Mouse (Mus musculus) G1E (cell line): ENCODE results near the gene Ahnak2. TPM values are rescaled to one million over a fixed set of nuclear protein-coding genes. Genes with fewer than 3 reads are reported as not detected.

Experiments
- ATAC-seq: 2 replicates; pipeline ENCODE4 v1.8.0; 2016; ENCODE audit warnings: mild to moderate bottlenecking; ENCODE audit not compliant: insufficient number of reproducible peaks, poor library complexity, low FRiP score, severe bottlenecking; ENCODE audit errors: extremely low read depth
- DNase-seq: peaks from one replicate; pipeline ENCODE4 v3.0.0; 2012; ENCODE audit warnings: low spot score
- H3K27me3 ChIP-seq: 2 replicates; pipeline ENCODE4 v1.6.1; 2012; ENCODE audit warnings: mild to moderate bottlenecking, low read length, inconsistent platforms; ENCODE audit not compliant: insufficient read depth
- H3K36me3 ChIP-seq: replicated peaks from 2 replicates; pipeline ENCODE3; 2012; ENCODE audit warnings: mild to moderate bottlenecking, inconsistent platforms
- H3K4me1 ChIP-seq: 2 replicates; pipeline ENCODE4 v1.6.1; 2012; ENCODE audit warnings: low read depth, low read length, inconsistent platforms, mixed read lengths; ENCODE audit not compliant: insufficient read depth
- H3K4me3 ChIP-seq: 2 replicates; pipeline ENCODE4 v1.5.1; 2012; ENCODE audit warnings: low read depth, mild to moderate bottlenecking, inconsistent platforms, low read length, moderate library complexity, mixed read lengths
- H3K9me3 ChIP-seq: replicated peaks from 2 replicates; pipeline ENCODE4 v1.6.1; 2012; ENCODE audit warnings: inconsistent platforms
- CTCF ChIP-seq: IDR thresholded peaks from 2 replicates; pipeline ENCODE4 v1.5.1; 2012; ENCODE audit warnings: low read depth, low read length, inconsistent platforms, mixed read lengths
- GATA1 ChIP-seq: IDR thresholded peaks from 2 replicates; pipeline ENCODE4 v1.6.1; 2012; ENCODE audit warnings: borderline replicate concordance, low read length, inconsistent platforms, mixed read lengths
- GATA2 ChIP-seq: IDR thresholded peaks from 2 replicates; pipeline ENCODE4 v1.6.1; 2012; ENCODE audit warnings: low read depth, low read length, inconsistent platforms, borderline replicate concordance
- POLR2AphosphoS5 ChIP-seq: IDR thresholded peaks from 2 replicates; pipeline ENCODE4 v1.6.1; 2012; ENCODE audit warnings: low read depth, low read length, inconsistent platforms; ENCODE audit not compliant: insufficient replicate concordance
- TAL1 ChIP-seq: conservative IDR thresholded peaks from 2 replicates; pipeline ENCODE4 v1.6.1; 2012; ENCODE audit warnings: low read depth, low read length, inconsistent platforms, mixed read lengths
- polyA plus RNA-seq: library from polyadenylated mRNA; stranded (reverse); fragments of >175 nt; gene quantifications from 2 replicates; pipeline ENCODE4 v1.2.3, GENCODE M21; 2012
- total RNA-seq, 2 experiments: library from RNA; stranded (forward) in 1 of 2; stranded (reverse) in 1 of 2; fragments of 200-1000 nt in 1 of 2; fragments of >200 nt in 1 of 2; fragmentation: Nextera tagmentation in 1 of 2; gene quantifications; 2 replicates each; pipeline ENCODE4 v1.2.3; 2014 to 2017

The Ahnak2 gene
- total and polyA plus RNA-seq, 3 experiments: 0.02 to 0.22 TPM; not detected in 1

GRCm38 (mm10) chr12:112745716-112746115 is 56.7 kb downstream of the Ahnak2 start:
- no peaks in the 10 kb centered on the region for H3K9me3 ChIP-seq
- peaks cover 36% of the 10 kb centered on the region for H3K27me3 ChIP-seq
- H3K4me3 ChIP-seq: no peak overlapping the region
- no peak for TF ChIP-seq TAL1
- no peak for TF ChIP-seq GATA1
- no peak for TF ChIP-seq GATA2
- TF ChIP-seq CTCF: no peak
- no peak for TF ChIP-seq POLR2AphosphoS5
- DNase-seq (no peak), ATAC-seq (no peak)
- H3K4me1 ChIP-seq: peaks cover 6% of the 10 kb centered on the region
- no peaks in the 10 kb centered on the region for H3K36me3 ChIP-seq

- H3K9me3 ChIP-seq: no peaks in the 10 kb centered on the region
- peaks cover 6% of the 10 kb centered on the region for H3K4me1 ChIP-seq
- no peak overlapping the region for H3K4me3 ChIP-seq
- H3K27me3 ChIP-seq: peaks cover 36% of the 10 kb centered on the region
- no peaks in the 10 kb centered on the region for H3K36me3 ChIP-seq
- ATAC-seq: no peak
- DNase-seq: no peak
- TF ChIP-seq TAL1: no peak
- TF ChIP-seq CTCF: no peak
- TF ChIP-seq GATA1: no peak
- no peak for TF ChIP-seq GATA2
- no peak for TF ChIP-seq POLR2AphosphoS5
Measured at GRCm38 (mm10) chr12:112744891-112745580, 57.4 kb downstream of the Ahnak2 start.

- TF ChIP-seq GATA1 (no peak), TAL1 (no peak), GATA2 (no peak), CTCF (no peak), POLR2AphosphoS5 (no peak)
- no peaks in the 10 kb centered on the region for H3K36me3 ChIP-seq
- DNase-seq (no peak), ATAC-seq (no peak)
- H3K4me3 ChIP-seq: no peak overlapping the region
- H3K27me3 ChIP-seq: peaks cover 39% of the 10 kb centered on the region
- H3K4me1 ChIP-seq: peaks cover 6% of the 10 kb centered on the region
- H3K9me3 ChIP-seq: no peaks in the 10 kb centered on the region
Measured at GRCm38 (mm10) chr12:112744211-112744610, 58.2 kb downstream of the Ahnak2 start.

GRCm38 (mm10) chr12:112743168-112743975 is 59.1 kb downstream of the Ahnak2 start:
- peaks cover 37% of the 10 kb centered on the region for H3K27me3 ChIP-seq
- H3K4me3 ChIP-seq: no peak overlapping the region
- TF ChIP-seq GATA1 (no peak), CTCF (peak; percentile 83), POLR2AphosphoS5 (no peak), TAL1 (no peak)
- H3K36me3 ChIP-seq: no peaks in the 10 kb centered on the region
- DNase-seq (peak; percentile 84), ATAC-seq (peak; percentile 77)
- H3K4me1 ChIP-seq: peaks cover 6% of the 10 kb centered on the region
- no peaks in the 10 kb centered on the region for H3K9me3 ChIP-seq

- ATAC-seq: no peak
Measured at GRCm38 (mm10) chr12:112742768-112743167, 59.7 kb downstream of the Ahnak2 start.

GRCm38 (mm10) chr12:112739023-112739568 is 63.4 kb downstream of the Ahnak2 start:
- no peaks in the 10 kb centered on the region for H3K9me3 ChIP-seq
- ATAC-seq (no peak), DNase-seq (no peak)
- peaks cover 28% of the 10 kb centered on the region for H3K27me3 ChIP-seq
- peaks cover 6% of the 10 kb centered on the region for H3K4me1 ChIP-seq
- TF ChIP-seq POLR2AphosphoS5 (no peak), CTCF (no peak), GATA1 (no peak), GATA2 (no peak), TAL1 (no peak)
- H3K36me3 ChIP-seq: no peaks in the 10 kb centered on the region
- H3K4me3 ChIP-seq: no peak overlapping the region

More at GRCm38 (mm10) chr12:112742768-112743167, 59.7 kb downstream of the Ahnak2 start:
- TF ChIP-seq GATA2: no peak
- Histone ChIP-seq H3K4me1 (peaks cover 6% of the 10 kb centered on the region), H3K9me3 (no peaks in the 10 kb centered on the region), H3K36me3 (no peaks in the 10 kb centered on the region), H3K4me3 (no peak overlapping the region), H3K27me3 (peaks cover 37% of the 10 kb centered on the region)
- no peak for DNase-seq
